Mouse (Mus musculus) kidney, adult 11 months (tissue): ENCODE measurements at regions not wholly inside any gene's neighbourhood (a gene's known extent, or its start where the extent isn't known, plus 50 kb on each side); places are given as distances from the start of the nearest gene placed in this dataset.

Source experiments
- DNase-seq: peaks from one replicate; pipeline ENCODE4 v3.0.0; 2022

- no peak for DNase-seq
Measured at GRCm38 (mm10) chr3:50970386-50970785, 253.9 kb upstream of the Noct start.

GRCm38 (mm10) chr3:50973081-50973480 lies 251.2 kb upstream of the Noct start:
- DNase-seq: no peak

- DNase-seq: no peak
Measured at GRCm38 (mm10) chr3:50976141-50976780, 248.0 kb upstream of the Noct start.

DNA sequence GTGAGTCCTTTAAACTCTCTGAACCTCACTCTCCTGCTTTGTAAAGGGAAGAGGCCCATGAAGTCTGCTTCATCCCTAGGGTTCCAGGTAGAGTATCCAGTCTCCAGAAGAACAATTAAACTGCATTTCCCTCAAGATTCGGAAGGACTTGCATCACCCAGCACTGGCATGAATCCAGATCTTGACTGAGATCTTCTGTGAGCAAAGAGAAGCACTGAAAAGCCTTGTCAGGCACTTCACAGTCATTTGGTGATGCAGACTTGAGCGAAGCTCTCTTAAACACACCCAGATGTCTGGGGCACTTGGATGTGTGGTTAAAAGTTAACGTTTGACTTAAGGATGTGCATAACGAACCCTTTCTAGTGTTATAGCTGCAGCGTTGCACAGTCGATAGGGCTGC lies 247.4 kb upstream of the Noct start:
- DNase-seq: no peak

- no peak for DNase-seq
Measured at GRCm38 (mm10) chr3:50978636-50979035, 245.6 kb upstream of the Noct start.

GRCm38 (mm10) chr3:50979592-50979991 lies 244.7 kb upstream of the Noct start:
- DNase-seq: no peak

DNA sequence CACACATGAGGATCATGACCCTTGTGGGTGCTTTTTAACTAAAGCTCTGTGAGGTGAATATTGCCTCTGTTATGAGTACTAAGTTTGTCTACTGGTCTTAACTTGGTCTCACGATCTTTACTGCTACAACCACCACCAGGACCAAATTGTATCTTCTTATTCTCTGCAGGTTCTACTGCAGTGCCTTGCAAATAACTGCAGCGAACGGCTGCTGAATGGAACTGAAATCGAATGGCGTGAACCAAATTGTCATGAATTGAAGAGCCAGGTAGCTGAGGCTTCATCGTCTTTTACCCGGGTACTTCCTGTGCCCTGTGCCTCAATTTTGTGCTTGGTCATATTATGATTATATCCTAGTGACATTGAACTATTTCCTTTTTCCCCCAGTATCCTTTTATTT lies 242.5 kb upstream of the Noct start:
- no peak for DNase-seq

GRCm38 (mm10) chr3:50982649-50983048 lies 241.6 kb upstream of the Noct start:
- DNase-seq: no peak

DNA sequence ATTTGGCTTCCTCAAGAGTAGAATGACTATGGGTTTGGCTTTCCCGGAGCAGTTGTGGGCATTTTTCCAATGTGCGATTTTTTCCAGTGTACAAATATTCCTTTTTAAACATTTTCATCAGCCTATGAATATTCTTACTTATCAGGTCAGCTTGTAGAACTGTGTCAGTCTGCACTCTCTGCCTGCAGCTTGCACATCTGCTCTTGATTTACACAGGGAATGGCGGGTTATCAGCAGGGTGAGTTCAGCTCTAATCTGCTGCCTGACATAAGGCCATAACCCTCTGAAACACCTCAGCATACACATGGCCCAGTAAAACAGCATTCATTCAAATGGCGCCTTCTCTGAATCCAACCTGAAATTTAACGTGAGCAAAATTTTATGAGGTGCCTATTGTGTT lies 241.1 kb upstream of the Noct start:
- DNase-seq: no peak

GRCm38 (mm10) chr3:50983962-50984765 lies 240.1 kb upstream of the Noct start:
- DNase-seq: no peak

DNA sequence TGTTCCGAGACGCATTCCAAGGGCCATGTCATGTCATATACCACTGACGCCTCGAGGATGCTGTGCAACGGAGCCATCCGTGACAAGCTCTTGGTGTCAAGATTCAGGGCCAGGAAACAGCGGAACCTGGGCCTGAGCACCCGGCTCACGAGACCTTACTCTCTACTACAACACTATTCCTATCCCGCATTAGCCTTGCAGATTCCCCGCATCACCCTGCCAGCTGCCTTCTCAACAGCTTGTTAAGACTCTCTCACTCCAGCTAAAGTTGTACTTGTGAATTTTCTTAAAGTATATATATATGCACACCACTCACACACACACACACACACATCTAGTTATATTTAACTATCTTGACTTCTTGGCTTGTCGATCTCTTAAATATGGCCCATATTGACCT lies 236.4 kb upstream of the Noct start:
- DNase-seq: no peak

- DNase-seq: no peak
Measured at GRCm38 (mm10) chr3:50990810-50991209, 233.4 kb upstream of the Noct start.

DNA sequence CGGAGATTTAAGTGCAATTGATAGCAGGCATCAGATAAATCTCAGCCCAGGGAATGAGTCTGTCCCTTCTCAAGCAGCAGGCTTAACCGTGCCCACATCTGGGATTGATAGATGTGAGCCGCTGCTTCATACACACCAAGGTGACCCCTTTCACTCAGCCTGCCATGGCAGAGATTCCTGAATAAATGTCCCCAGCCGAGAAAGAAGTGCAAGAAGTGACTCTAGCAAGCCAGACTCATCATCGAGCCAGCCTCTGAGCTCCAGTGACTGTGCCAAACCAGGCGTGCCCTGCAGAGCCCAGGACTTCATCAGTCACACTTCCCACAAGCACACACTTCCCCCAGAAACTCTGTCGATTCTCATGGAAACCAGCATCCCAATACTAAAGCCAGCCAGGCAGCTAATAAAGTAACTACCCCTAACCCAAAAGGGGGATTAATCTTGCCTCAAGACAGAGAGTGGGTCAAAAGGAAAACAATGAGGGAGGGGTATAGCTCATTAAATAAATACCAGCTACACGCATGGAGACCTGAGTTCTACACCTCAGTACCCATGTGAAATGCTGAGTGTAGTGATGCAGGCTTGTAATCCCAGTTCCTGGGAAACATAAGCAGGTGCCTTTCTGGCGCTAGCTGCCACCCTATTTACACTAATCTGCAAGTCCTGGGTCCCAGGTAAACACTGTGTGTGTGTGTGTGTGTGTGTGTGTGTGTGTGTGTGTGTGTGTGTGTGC lies 231.5 kb upstream of the Noct start:
- no peak for DNase-seq

DNA sequence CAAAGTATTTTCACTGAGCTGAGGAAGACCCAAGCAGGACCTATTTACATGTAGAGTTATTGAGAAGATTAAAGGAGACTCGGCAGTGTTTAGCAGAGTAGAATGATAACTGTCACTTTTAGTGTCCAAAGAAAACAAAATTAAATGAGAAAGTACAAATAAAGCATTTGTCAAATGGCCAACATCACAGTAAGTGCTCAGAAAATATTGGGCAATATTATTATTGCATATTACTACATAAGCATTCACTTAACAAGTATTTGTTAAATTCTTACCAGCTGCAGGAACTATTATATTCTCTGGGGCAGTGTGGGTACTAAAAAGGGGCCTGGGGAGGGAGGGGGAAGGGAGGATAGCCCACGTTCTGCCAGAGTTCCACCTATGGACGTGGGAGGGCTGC lies 224.5 kb upstream of the Noct start:
- no peak for DNase-seq

DNA sequence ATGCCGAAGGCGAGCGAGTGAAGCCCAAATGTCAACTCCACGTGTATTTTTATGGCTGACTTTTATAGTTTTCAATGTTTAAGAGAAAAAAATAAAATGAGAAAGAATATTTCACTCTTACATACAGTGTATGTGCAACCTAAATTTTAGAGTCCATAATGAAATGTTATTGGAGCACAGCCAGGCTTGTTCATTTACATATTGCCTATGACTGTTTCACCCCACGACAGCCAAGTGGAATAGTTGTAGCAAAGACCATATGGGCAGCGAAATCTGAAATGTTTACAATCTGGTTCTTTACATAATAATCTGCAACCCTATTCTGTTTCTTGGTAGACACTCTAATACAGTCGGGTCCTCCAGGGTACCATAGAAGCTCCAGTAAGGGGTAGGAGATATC lies 223.3 kb upstream of the Noct start:
- no peak for DNase-seq

DNA sequence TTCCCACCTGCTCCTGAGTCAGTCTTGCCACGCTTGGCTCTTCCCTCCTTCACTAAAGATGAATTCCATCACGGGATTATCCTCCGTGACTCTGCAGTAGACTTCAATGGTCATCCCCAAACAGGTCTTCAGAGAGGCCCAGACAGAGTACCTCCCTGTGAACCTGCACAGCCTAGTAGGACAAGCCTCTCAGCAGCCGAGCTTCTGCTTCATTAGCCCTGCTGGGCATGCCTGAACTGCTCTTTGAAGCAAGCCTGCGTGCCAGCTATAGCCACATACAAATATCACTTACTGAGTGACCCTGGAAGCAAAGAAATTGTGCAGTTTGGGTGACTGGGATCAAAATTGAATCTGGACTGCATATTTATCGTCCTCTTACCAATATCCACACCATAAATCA lies 221.6 kb upstream of the Noct start:
- DNase-seq: no peak

DNA sequence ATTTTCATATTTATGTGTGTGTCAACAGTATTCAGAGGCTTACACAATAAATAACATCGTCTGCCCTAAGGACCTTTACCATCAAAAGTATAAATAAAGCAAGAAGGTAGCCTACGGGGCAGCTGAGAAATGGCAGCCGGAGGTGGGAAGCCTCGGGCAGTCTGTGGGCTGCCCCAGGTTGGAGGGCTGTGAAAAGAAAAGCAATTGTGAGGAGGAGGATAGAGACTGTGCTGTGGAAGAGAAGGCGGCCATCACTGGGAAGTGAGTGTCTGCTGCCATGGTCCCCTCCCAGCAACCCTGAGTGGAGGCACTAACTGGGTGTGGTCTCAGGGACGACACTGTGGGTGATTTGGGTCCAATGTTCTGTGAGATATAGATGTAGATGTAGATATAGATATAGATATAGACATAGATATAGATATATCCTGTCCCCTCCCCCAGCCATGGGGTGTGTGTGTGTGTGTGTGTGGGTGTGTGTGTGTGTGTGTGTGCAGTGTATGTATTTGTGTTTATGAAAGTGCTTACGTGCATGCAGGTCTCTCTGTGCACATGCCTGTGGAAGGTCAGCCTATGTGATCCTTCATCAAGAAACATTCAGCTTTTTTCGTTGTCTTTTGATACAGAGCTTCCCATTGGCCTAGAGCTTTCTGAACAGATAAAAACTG lies 220.6 kb upstream of the Noct start:
- DNase-seq: no peak

DNA sequence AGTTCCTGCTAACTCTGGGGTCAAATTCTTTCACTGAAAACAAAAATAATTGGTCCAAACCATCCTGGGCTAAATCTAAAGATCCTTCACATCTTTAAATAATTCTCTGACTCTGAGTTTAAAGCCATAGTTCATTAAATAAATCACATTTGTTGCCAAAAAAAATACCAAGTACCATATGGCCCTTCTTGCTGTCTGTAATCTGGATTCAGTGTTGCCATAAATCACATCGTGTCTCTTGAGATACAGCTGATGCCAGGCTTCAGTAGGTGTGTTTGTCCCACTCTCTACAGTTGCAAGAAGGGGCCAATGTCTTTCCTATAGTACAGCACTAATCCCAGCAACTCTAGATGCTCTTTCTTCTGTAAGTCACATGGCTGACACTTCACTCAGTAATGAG lies 220.0 kb upstream of the Noct start:
- no peak for DNase-seq

- DNase-seq: no peak
Measured at GRCm38 (mm10) chr3:51009098-51009497, 215.1 kb upstream of the Noct start.

- no peak for DNase-seq
Measured at GRCm38 (mm10) chr3:51019650-51020346, 204.4 kb upstream of the Noct start.

GRCm38 (mm10) chr3:51024655-51025054 lies 199.6 kb upstream of the Noct start:
- no peak for DNase-seq

- DNase-seq: no peak
Measured at GRCm38 (mm10) chr3:51031821-51032220, 192.4 kb upstream of the Noct start.

- no peak for DNase-seq
Measured at GRCm38 (mm10) chr3:51033292-51033691, 191.0 kb upstream of the Noct start.
